Mouse (Mus musculus) spleen, adult 2 months (tissue): Measurements from ENCODE around the gene Kif13a. TPM values are rescaled to one million over a fixed set of nuclear protein-coding genes. Genes with fewer than 3 reads are reported as not detected.

Experiments used
- DNase-seq, 2 experiments: peaks; one replicate each; pipeline versions ENCODE4 v3.0.0 to v3.0.0-alpha.2; 2012 to 2021; ENCODE audit warnings: low spot score in 2 of 2, low read depth in 1 of 2
- H3K27ac ChIP-seq: fragments of 200-500 bp; 2 replicates; pipeline ENCODE4 v1.5.1; 2012; ENCODE audit warnings: low read length, inconsistent platforms; ENCODE audit not compliant: insufficient read depth
- H3K27me3 ChIP-seq: fragments of 200-500 bp; 2 replicates; pipeline ENCODE4 v1.6.1; 2012; ENCODE audit warnings: mild to moderate bottlenecking, moderate library complexity, low read length, inconsistent platforms; ENCODE audit not compliant: control insufficient read depth, insufficient read depth
- H3K36me3 ChIP-seq: fragments of 200-500 bp; 2 replicates; pipeline ENCODE4 v1.6.1; 2012; ENCODE audit warnings: mild to moderate bottlenecking, low read length, inconsistent platforms; ENCODE audit not compliant: control insufficient read depth, insufficient read depth
- H3K4me1 ChIP-seq: fragments of 200-500 bp; 2 replicates; pipeline ENCODE4 v1.6.1; 2011; ENCODE audit warnings: inconsistent platforms; ENCODE audit not compliant: control insufficient read depth, insufficient read depth, insufficient read length
- H3K4me3 ChIP-seq: fragments of 200-500 bp; 2 replicates; pipeline ENCODE4 v1.5.1; 2011; ENCODE audit warnings: mild to moderate bottlenecking, inconsistent platforms; ENCODE audit not compliant: insufficient read depth, insufficient read length; ENCODE audit errors: extremely low read depth
- CTCF ChIP-seq: fragments of 200-500 bp; IDR thresholded peaks from 2 replicates; pipeline ENCODE4 v1.5.1; 2011; ENCODE audit warnings: mild to moderate bottlenecking, inconsistent platforms; ENCODE audit not compliant: insufficient read depth, insufficient read length, insufficient replicate concordance; ENCODE audit errors: extremely low read depth
- POLR2A ChIP-seq: fragments of 200-500 bp; IDR thresholded peaks from 2 replicates; pipeline ENCODE4 v1.6.1; 2011; ENCODE audit warnings: low read depth, low read length, inconsistent platforms
- WGBS: fragments of 180-500 bp; shearing (Covaris S2); methylation state at CpG from one replicate; pipeline ENCODE4 v1.1.7; 2018; 5-methylcytosine and 5-hydroxymethylcytosine counted together
- polyA plus RNA-seq: library from polyadenylated mRNA; depleted of rRNA; stranded (reverse); fragments of >200 nt; gene quantifications from 2 replicates; pipeline ENCODE4 v1.2.3, GENCODE M21; 2012

Gene Kif13a
- polyA plus RNA-seq, 1 experiment = 5.6 TPM

- Histone ChIP-seq H3K27me3 (no peaks in the 10 kb centered on the region), H3K36me3 (peaks cover 1% of the 10 kb centered on the region; the same call in 1 of the 2 replicates), H3K4me1 (no peaks in the 10 kb centered on the region), H3K27ac (no peak overlapping the region), H3K4me3 (no peak overlapping the region)
- no peak for DNase-seq
- 98% methylated on average over 4 of the region's 4 CpGs for WGBS
- TF ChIP-seq POLR2A = no peak
- TF ChIP-seq CTCF = no peak
These were observed 106.4 kb downstream of the Kif13a start for GRCm38 (mm10) chr13:46823271-46823670.

DNA sequence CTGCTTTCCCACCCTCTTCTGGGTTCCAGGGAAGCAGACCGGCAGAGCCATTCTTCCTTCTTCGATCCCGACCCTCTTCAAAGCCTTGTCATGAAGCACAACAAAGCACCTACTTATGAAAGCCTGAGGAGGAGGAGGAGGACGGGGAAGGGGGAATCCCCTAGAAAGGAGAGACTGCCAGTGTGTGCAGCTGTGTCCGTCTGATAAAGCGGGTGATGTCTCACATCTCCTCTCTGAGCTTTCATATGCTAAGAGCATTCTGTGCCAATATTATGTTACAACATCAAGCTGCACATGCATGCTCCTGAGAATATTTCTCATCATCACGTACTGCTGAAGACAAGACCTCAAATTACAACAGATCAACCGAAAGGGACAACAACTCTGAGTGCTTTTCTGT, 107.5 kb downstream of the Kif13a start:
- Histone ChIP-seq H3K27me3 (no peaks in the 10 kb centered on the region), H3K4me1 (no peaks in the 10 kb centered on the region), H3K27ac (no peak overlapping the region), H3K36me3 (peaks cover 1% of the 10 kb centered on the region; the same call in 1 of the 2 replicates), H3K4me3 (no peak overlapping the region)
- TF ChIP-seq CTCF = no peak
- no peak for TF ChIP-seq POLR2A
- no peak for DNase-seq
- WGBS = 78% methylated on average over 8 of the region's 8 CpGs

GRCm38 (mm10) chr13:46819729-46820223, 109.9 kb downstream of the Kif13a start:
- Histone ChIP-seq H3K36me3 (peaks cover 1% of the 10 kb centered on the region; the same call in 1 of the 2 replicates), H3K4me3 (no peak overlapping the region), H3K27ac (no peak overlapping the region), H3K4me1 (no peaks in the 10 kb centered on the region), H3K27me3 (no peaks in the 10 kb centered on the region)
- no peak for TF ChIP-seq POLR2A
- no peak for TF ChIP-seq CTCF
- DNase-seq = no peak
- 90% methylated on average over 13 of the region's 13 CpGs for WGBS

DNA sequence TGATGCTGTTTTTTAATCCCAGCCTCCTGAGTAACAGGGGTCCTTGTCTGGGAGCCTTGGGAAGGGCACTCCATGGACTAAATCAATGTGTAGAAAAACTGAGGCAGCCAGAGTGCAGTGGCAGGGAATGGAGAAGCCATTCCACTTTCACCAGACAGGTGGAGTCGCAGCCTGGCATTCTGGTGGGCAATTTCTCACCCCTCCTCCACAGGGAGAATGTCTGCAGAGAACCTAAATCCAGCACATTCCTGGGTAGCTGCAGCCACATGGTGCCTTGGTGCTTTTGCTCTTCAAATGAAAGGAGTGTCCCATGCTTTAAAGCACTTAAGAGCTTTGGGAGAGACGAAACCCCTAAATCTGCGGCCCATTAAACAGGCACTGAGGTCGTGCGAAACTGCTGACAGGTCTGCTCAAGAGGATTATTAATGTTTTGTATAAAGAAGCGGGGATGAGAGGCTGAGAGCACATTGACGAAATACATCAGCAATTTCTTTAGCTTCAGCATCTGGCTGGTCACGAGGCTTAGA, 110.4 kb downstream of the Kif13a start:
- TF ChIP-seq CTCF = no peak
- TF ChIP-seq POLR2A = no peak
- H3K4me3 ChIP-seq = no peak overlapping the region
- no peak for DNase-seq
- WGBS = 97% methylated on average over 8 of the region's 8 CpGs
- H3K4me1 ChIP-seq = no peaks in the 10 kb centered on the region
- no peaks in the 10 kb centered on the region for H3K27me3 ChIP-seq
- no peak overlapping the region for H3K27ac ChIP-seq
- H3K36me3 ChIP-seq = peaks cover 1% of the 10 kb centered on the region; the same call in 1 of the 2 replicates

DNA sequence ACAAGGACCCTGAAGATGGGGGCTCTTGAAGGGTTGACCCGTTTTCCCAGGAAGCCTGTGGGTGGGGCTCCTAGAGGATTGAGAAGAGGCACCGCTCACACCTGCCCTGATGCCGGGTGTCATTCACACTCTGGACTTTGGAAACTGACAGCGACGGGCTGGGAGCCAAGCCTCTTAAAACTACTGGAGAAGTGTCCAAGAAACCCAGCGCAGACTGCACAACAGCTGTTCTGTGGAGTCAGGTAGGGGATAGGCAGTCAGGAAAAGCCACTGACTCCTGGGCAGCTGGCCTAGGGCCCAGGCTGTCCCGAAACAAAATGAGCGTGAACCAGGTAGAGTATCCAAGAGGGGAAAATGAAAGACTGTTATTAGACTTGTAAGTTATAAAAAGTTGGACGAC, 111.3 kb downstream of the Kif13a start:
- H3K27ac ChIP-seq = no peak overlapping the region
- H3K27me3 ChIP-seq = no peaks in the 10 kb centered on the region
- no peak for TF ChIP-seq CTCF
- no peak for TF ChIP-seq POLR2A
- no peak for DNase-seq
- H3K4me1 ChIP-seq = no peaks in the 10 kb centered on the region
- no peak overlapping the region for H3K4me3 ChIP-seq
- no peaks in the 10 kb centered on the region for H3K36me3 ChIP-seq
- WGBS = 92% methylated on average over 9 of the region's 9 CpGs

GRCm38 (mm10) chr13:46812648-46813184, 117.0 kb downstream of the Kif13a start:
- Histone ChIP-seq H3K27ac (no peak overlapping the region), H3K27me3 (no peaks in the 10 kb centered on the region), H3K4me3 (no peak overlapping the region), H3K4me1 (no peaks in the 10 kb centered on the region), H3K36me3 (no peaks in the 10 kb centered on the region)
- no peak for TF ChIP-seq CTCF
- no peak for TF ChIP-seq POLR2A
- no peak for DNase-seq
- 92% methylated on average over 15 of the region's 15 CpGs for WGBS

DNA sequence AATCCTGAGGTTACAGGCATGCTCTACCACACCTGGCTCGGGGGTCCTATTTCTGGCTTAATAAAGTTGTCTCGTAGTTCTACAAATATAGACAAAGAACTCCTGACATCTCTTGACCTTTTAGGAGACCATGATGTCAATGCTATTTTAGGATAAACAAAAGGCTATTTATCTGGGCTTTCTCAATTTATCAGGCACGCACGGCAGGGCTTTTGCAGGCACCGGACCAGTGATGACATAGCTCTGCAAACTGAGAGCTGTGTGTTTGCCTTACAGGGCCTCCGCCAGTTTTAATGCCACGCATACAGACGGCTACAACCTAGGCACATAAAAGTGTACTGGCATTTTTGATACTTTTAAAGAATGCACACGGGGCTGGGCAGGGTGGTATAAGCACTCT, 118.0 kb downstream of the Kif13a start:
- TF ChIP-seq CTCF = no peak
- no peak for TF ChIP-seq POLR2A
- H3K27me3 ChIP-seq = no peaks in the 10 kb centered on the region
- DNase-seq = no peak
- no peaks in the 10 kb centered on the region for H3K36me3 ChIP-seq
- H3K27ac ChIP-seq = no peak overlapping the region
- no peaks in the 10 kb centered on the region for H3K4me1 ChIP-seq
- WGBS = 96% methylated on average over 9 of the region's 9 CpGs
- no peak overlapping the region for H3K4me3 ChIP-seq
